Mouse (Mus musculus) fat pad, adult 2 months (tissue): Measurements from ENCODE around the gene Cckar.

ENCODE experiments used
- DNase-seq: peaks from one replicate; pipeline ENCODE4 v3.0.0-alpha.2; 2011; ENCODE audit warnings: low read depth, low spot score; ENCODE audit errors: extremely low read depth

Gene Cckar

GRCm38 (mm10) chr5:53707235-53708177 lies at the start of gene Cckar:
TSS of gene Cckar (minus strand) at chr5:53707705.
- no peak for DNase-seq

GRCm38 (mm10) chr5:53744061-53744460 lies 36.6 kb upstream of the Cckar start:
- DNase-seq: no peak

GRCm38 (mm10) chr5:53732933-53733332 lies 25.4 kb upstream of the Cckar start:
- no peak for DNase-seq

- no peak for DNase-seq
These were observed 20.1 kb upstream of the Cckar start for GRCm38 (mm10) chr5:53727606-53728005.

- DNase-seq: no peak
These were observed 18.5 kb upstream of the Cckar start for GRCm38 (mm10) chr5:53726011-53726410.

- DNase-seq: no peak
These were observed 9.0 kb upstream of the Cckar start for GRCm38 (mm10) chr5:53716462-53716861.

GRCm38 (mm10) chr5:53711277-53711676 lies 3.8 kb upstream of the Cckar start:
- DNase-seq: no peak

GRCm38 (mm10) chr5:53708191-53708590 lies 686 bp upstream of the Cckar start:
- DNase-seq: no peak

GRCm38 (mm10) chr5:53702686-53703085 lies 4.8 kb downstream of the Cckar start:
- no peak for DNase-seq

GRCm38 (mm10) chr5:53697794-53698193 lies 9.7 kb downstream of the Cckar start:
- no peak for DNase-seq

GRCm38 (mm10) chr5:53696701-53697100 lies 10.8 kb downstream of the Cckar start:
- no peak for DNase-seq

- no peak for DNase-seq
These were observed 14.8 kb downstream of the Cckar start for GRCm38 (mm10) chr5:53692662-53693061.

GRCm38 (mm10) chr5:53692100-53692499 lies 15.4 kb downstream of the Cckar start:
- no peak for DNase-seq

GRCm38 (mm10) chr5:53691577-53691976 lies 15.9 kb downstream of the Cckar start:
- DNase-seq: no peak

- DNase-seq: no peak
These were observed 19.2 kb downstream of the Cckar start for GRCm38 (mm10) chr5:53688326-53688725.

- no peak for DNase-seq
These were observed 21.1 kb downstream of the Cckar start for GRCm38 (mm10) chr5:53686379-53686778.

- no peak for DNase-seq
These were observed 21.9 kb downstream of the Cckar start for GRCm38 (mm10) chr5:53685623-53686022.

- no peak for DNase-seq
These were observed 23.1 kb downstream of the Cckar start for GRCm38 (mm10) chr5:53684417-53684816.

- DNase-seq: no peak
These were observed 23.6 kb downstream of the Cckar start for GRCm38 (mm10) chr5:53683916-53684315.

- no peak for DNase-seq
These were observed 27.9 kb downstream of the Cckar start for GRCm38 (mm10) chr5:53679651-53680050.

- DNase-seq: no peak
These were observed 29.3 kb downstream of the Cckar start for GRCm38 (mm10) chr5:53678036-53678767.

- DNase-seq: no peak
These were observed 30.8 kb downstream of the Cckar start for GRCm38 (mm10) chr5:53676671-53677070.
